Mouse (Mus musculus): ENCODE measurements around the gene Tssk3.

DNA sequence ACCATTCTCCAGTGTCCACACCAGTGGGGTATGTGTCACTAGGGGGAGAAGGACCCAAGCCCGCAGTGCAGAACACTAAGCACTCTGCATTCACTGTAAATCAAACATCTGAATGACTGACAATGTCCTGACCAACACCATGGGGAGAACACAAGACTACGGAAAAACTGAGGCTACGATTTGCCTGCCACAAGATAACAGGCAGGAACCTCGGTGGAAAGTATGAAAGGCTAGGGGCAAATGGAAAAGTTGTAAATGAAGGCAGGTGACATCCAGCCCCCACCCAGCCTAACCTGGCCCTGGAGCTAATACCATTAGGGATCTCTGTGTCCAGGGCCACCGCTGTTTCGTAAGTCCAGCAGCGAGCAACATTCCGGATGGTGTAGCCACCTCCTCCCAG is 27.7 kb upstream of the Tssk3 start:
- TF ChIP-seq POLR2A (IDR thresholded peaks at IDR 0.05; ENCODE audit: low read depth, low read length), result no peak
- no peak for TF ChIP-seq CTCF (conservative IDR thresholded peaks at IDR 0.05; ENCODE audit: insufficient read depth, insufficient read length, low read depth, low read length)
